Mouse (Mus musculus) bone marrow, adult 2 months (tissue): ENCODE results near the gene Rfx3. TPM values are rescaled to one million over a fixed set of nuclear protein-coding genes. Genes with fewer than 3 reads are reported as not detected.
A peak's percentile ranks its signal among the peaks of the same experiment; 100 is the strongest.

Experiments used
- H3K27ac ChIP-seq: fragments of 200-500 bp; 2 replicates; pipeline ENCODE4 v1.5.1; 2012; ENCODE audit warnings: low read depth, mild to moderate bottlenecking, control low read depth, inconsistent platforms, low read length; ENCODE audit not compliant: control insufficient read depth, poor library complexity, insufficient read depth
- H3K4me1 ChIP-seq: fragments of 200-500 bp; 2 replicates; pipeline ENCODE4 v1.6.1; 2011; ENCODE audit warnings: low read length; ENCODE audit not compliant: control insufficient read depth, insufficient read depth
- H3K4me3 ChIP-seq: fragments of 200-500 bp; replicated peaks from 2 replicates; pipeline ENCODE3; 2011; ENCODE audit warnings: mild to moderate bottlenecking, low read depth, low read length, control low read depth; ENCODE audit not compliant: control insufficient read depth
- CTCF ChIP-seq: fragments of 200-500 bp; IDR thresholded peaks from 2 replicates; pipeline ENCODE4 v1.5.1; 2011; ENCODE audit warnings: low read length, control low read depth; ENCODE audit not compliant: control insufficient read depth, insufficient read depth
- POLR2A ChIP-seq: fragments of 200-500 bp; IDR thresholded peaks from 2 replicates; pipeline ENCODE4 v1.6.1; 2011; ENCODE audit warnings: low read depth, mild to moderate bottlenecking, control low read depth, low read length, borderline replicate concordance; ENCODE audit not compliant: control insufficient read depth
- WGBS: fragments of 180-500 bp; shearing (Covaris S2); methylation state at CpG from one replicate; pipeline ENCODE4 v1.1.7; 2018; 5-methylcytosine and 5-hydroxymethylcytosine counted together
- polyA plus RNA-seq: library from polyadenylated mRNA; stranded (reverse); fragments of >200 nt; gene quantifications from 2 replicates; pipeline ENCODE4 v1.2.4, GENCODE M21; 2011; ENCODE audit warnings: low replicate concordance; ENCODE audit not compliant: missing spikeins, insufficient read depth, insufficient read length

Gene Rfx3
- polyA plus RNA-seq, 1 experiment: 5.3 TPM

DNA sequence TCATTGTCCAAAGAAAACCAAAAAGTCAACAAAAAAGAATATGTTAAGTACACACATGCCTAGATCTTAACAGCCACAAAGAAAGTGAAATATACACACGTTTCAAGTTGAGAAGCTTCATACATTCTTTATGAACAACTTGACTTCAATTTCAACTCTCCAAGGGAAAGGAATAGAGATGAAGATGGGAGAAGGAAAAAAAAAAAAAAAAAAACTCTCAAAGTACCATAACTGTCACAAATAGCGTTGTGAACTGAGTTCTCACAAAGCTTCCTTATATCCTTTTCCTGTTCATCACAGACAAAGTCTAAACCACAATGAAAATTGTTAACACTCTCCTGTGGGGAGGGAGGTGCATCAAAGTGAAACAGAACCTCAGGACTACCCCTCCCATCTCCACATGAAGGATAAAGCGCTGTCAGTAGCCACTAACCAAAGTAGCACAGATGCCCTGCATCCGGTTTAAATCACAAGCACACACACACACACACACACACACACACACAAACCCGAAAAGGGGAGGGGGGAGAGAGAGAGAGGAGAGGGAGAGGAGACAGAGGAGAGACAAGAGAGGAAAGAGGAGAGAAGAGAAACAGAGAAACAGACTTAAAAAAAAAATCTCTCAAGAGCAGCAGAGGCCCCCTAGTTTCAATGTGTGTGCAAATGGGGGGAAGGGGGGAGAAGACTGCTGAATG is 1.2 kb downstream of the Rfx3 start:
- 0% methylated on average over 5 of the region's 5 CpGs for WGBS
- Histone ChIP-seq H3K4me1 (no peaks in the 10 kb centered on the region; the same call in 1 of the 2 replicates), H3K27ac (no peak overlapping the region), H3K4me3 (peak overlapping the region; percentile 97)
- TF ChIP-seq POLR2A: no peak
- TF ChIP-seq CTCF: no peak

DNA sequence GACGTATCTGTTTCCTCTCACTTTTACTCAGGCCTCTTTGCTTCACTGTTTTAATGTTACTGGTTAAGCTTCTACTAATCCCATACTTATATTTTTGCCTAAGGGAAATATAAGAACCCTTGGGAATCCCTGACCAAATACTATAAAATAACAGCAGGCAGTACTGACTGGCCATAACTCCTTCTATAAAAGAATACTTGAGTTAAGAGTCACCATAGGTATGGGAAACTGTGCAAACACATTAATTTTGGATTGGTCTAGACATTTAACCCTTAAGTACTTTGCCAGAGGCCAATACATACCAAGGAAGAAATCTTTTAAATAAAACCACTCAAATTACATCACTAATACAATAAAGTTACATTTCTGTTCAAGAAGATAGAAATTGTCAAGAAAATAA is 6.8 kb downstream of the Rfx3 start:
- no peak overlapping the region for H3K4me3 ChIP-seq
- 65% methylated on average over 1 of the region's 1 CpGs for WGBS

DNA sequence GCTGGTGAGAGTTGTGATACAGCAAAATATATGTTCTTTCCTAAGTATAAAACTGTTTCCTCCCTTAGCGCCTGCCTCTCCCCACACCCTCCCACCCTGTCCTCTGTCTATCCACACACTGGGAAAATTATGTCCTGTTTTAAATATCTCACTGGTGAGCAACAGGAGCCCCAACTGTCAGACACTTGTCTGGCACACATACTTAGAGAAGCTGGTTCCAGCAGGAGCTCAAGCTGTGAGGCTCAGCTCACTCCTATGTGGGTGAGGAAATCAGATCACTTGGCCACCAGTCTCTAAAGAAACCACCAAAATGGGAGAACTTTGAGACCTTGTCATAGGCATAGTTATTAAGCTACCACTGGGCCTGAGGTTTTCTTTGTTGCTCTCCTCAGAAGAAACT is 7.5 kb downstream of the Rfx3 start:
- Histone ChIP-seq H3K27ac (no peak overlapping the region), H3K4me3 (no peak overlapping the region), H3K4me1 (no peaks in the 10 kb centered on the region)
- WGBS: 71% methylated on average over 1 of the region's 1 CpGs
- TF ChIP-seq POLR2A (no peak), CTCF (no peak)

More for the DNA sequence above, 6.8 kb downstream of the Rfx3 start:
- no peak for TF ChIP-seq CTCF
- Histone ChIP-seq H3K27ac (no peak overlapping the region), H3K4me1 (no peaks in the 10 kb centered on the region)

DNA sequence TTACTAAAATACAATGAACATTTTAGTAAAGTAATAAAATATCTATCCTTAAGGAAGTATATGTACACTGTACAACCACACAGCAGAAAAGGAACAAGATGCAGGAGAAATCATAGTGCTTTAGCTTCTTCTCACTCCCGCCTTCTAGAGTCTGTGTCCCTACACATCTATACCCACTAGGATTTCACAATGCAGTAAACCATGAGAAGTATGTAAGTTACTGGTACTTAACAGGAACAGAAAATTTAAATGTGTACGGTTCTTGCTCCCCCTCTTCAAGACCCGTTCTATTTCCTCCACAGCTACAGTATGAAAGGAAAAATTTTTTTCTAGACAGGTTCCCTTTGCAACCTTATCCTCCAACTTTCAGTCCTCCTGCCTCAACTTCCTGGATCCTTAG is 8.3 kb downstream of the Rfx3 start:
- no peak overlapping the region for H3K4me3 ChIP-seq
- no peak overlapping the region for H3K27ac ChIP-seq
- 26% methylated on average over 3 of the region's 3 CpGs for WGBS
- TF ChIP-seq CTCF: no peak
- no peaks in the 10 kb centered on the region for H3K4me1 ChIP-seq

DNA sequence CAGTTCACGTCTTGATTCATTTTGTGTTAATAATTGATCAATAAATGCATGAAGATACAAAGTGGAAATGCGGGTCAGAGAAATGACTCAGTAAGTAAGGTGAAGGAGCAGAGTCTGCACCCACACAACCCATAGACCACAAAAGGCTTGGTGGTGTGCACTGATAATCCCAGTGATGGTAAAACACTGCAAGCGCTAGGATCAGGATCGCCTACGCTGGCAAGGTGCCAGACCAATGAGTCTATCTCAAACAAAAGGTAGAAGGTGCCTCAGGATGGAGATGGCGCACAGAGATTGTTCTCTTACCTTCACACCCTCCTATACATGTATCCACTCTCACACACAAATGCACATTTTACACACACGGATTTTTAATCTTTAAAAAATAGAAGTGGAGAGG is 18.2 kb downstream of the Rfx3 start:
- TF ChIP-seq CTCF: no peak
- no peak for TF ChIP-seq POLR2A
- Histone ChIP-seq H3K27ac (no peak overlapping the region), H3K4me1 (no peaks in the 10 kb centered on the region), H3K4me3 (no peak overlapping the region)
- WGBS: 75% methylated on average over 7 of the region's 7 CpGs

DNA sequence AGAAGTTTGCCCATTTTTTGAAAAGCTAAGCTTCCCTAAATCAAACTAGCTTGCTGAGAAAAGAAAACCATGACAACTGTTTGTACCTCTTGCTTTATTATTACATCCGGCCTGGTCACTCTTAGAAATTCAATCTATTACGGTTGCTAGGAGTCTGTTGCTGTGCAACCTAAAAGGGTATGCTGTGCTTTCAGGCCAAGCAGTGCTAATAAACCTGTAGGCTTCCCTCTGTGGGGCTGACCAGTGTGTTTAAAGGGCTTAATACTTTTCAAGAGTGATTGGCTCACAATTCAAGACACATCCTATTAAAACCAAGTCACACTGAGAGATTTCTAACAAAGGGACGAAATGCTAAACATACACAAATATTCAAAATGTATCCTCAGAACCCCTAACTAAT is 22.2 kb downstream of the Rfx3 start:
- Histone ChIP-seq H3K27ac (no peak overlapping the region), H3K4me1 (no peaks in the 10 kb centered on the region), H3K4me3 (no peak overlapping the region)
- no peak for TF ChIP-seq CTCF
- TF ChIP-seq POLR2A: no peak
- WGBS: 92% methylated on average over 3 of the region's 3 CpGs

DNA sequence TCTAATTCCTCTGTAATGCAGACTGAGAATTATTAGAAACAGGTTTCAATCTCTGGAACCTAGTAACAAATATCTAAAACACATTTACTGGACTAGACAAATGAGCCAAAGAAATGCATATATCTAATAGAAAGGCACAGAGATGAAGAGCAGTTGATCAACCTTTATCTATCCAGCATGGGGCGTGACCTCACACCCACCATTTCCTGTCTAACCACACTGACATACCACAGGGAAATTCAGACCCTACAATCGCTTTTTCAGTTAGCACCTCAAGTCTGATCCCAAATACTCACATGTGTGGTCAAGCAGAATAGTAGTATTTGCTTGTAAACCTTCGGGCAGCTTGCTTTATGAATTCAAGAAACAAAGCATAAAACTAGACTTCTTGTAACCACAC is 43.4 kb downstream of the Rfx3 start:
- TF ChIP-seq POLR2A (no peak), CTCF (no peak)

DNA sequence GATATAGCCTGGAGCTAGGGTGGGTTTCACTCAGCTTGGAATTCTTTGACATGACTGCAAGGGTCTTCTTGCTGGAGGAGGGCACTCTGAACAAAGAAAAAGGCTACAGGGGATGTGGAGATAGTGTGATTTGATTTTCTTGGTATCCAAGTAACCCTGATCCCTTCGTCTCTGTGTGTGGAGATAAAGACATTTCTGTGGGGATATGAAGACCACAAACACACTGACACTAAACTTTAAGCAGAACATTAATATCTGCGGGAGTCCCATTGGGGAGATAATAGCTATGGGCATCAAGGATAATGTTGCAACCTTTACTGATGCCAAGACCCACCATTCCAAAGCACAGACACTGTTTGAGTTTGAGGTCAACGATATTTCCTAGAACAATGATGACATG is 49.7 kb downstream of the Rfx3 start:
- no peak for TF ChIP-seq POLR2A
- TF ChIP-seq CTCF: no peak
- WGBS: 69% methylated on average over 3 of the region's 3 CpGs
- H3K4me3 ChIP-seq: no peak overlapping the region
- no peaks in the 10 kb centered on the region for H3K4me1 ChIP-seq
- no peak overlapping the region for H3K27ac ChIP-seq

More for the DNA sequence above, 43.4 kb downstream of the Rfx3 start:
- no peaks in the 10 kb centered on the region for H3K4me1 ChIP-seq
- WGBS: 28% methylated on average over 3 of the region's 3 CpGs
- H3K27ac ChIP-seq: no peak overlapping the region
- no peak overlapping the region for H3K4me3 ChIP-seq

DNA sequence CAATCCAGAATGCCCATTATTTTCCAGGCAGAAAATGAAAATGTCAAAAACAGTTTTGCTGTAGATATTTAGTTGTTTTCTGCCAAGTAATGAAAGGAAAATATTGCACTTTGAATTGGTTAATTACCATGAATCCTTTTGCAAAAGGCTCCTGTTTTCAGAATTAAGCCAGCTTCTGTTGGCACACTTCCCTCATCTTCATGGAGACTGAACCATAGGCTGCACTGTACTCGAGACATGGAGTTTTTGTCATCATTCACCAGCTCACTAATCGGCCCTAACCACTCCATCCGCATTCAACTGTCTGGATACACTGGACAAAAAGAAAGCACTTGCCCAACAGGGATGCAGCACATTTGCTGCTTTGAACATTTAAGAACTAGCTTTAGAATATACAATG is 75.5 kb downstream of the Rfx3 start:
- WGBS: 73% methylated on average over 3 of the region's 3 CpGs
- Histone ChIP-seq H3K27ac (no peak overlapping the region), H3K4me1 (no peaks in the 10 kb centered on the region), H3K4me3 (no peak overlapping the region)
- no peak for TF ChIP-seq CTCF
